Mouse (Mus musculus): Measurements from ENCODE around the gene Ppp2r3c. TPM values are rescaled to one million over a fixed set of nuclear protein-coding genes. Genes with fewer than 3 reads are reported as not detected.
A peak's percentile ranks its signal among the peaks of the same experiment; 100 is the strongest.

The Ppp2r3c gene
- polyA plus RNA-seq, 1 experiment from 2014 or later = 5.5 TPM

DNA sequence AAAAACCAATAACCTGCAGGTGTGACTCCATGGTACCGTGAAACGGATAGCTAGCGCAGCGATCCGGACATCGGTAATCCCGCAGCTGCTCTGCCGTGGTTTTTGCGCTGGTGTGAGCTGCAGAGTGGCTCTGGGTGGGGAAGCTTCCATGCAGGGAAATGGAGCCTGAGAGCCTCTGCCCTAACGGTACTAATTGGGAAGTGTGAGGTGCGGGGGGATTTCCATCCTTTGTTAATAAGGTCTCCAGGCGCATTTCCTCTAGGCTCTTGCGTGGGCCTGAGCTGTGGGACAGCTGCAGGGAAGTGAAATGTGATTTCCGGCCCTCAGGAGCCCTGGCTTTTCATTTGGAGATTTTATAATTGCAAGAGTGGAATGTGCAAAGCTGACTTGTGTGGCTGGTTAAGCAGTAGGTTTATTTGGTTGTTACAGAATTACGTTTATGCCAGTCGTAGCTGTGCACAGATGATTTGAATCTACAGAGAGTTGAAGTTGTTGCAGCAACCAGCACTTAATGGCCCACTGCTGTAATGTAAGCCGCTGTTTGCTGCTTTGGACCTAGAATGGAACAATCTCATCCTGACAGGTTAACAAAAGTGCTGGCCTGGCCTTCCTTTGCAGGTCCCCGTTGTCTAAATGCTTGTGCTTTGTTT is 19.0 kb upstream of the Ppp2r3c start:
- ATAC-seq (ENCODE audit: low read depth) = no peak
- H3K27me3 ChIP-seq (ENCODE audit: control insufficient read depth, insufficient read depth, low read depth, low read length) = peaks cover 3% of the 10 kb centered on the region
- no peak overlapping the region for H3K27ac ChIP-seq (ENCODE audit: low read length)
- no peak overlapping the region for H3K9ac ChIP-seq (ENCODE audit: low read depth, low read length)
- no peaks in the 10 kb centered on the region for H3K9me3 ChIP-seq (replicated peaks; ENCODE audit: control insufficient read depth, low read length)
- H3K36me3 ChIP-seq (ENCODE audit: control insufficient read depth, insufficient read depth) = no peaks in the 10 kb centered on the region
- H3K4me2 ChIP-seq (ENCODE audit: low read depth, low read length) = no peak overlapping the region
- H3K4me3 ChIP-seq (ENCODE audit: low read depth, low read length) = no peak overlapping the region
- H3K4me1 ChIP-seq (ENCODE audit: control insufficient read depth, low read depth, low read length) = no peaks in the 10 kb centered on the region
- 88% methylated on average over 18 of the region's 18 CpGs for WGBS (ENCODE audit: insufficient replicate concordance)

DNA sequence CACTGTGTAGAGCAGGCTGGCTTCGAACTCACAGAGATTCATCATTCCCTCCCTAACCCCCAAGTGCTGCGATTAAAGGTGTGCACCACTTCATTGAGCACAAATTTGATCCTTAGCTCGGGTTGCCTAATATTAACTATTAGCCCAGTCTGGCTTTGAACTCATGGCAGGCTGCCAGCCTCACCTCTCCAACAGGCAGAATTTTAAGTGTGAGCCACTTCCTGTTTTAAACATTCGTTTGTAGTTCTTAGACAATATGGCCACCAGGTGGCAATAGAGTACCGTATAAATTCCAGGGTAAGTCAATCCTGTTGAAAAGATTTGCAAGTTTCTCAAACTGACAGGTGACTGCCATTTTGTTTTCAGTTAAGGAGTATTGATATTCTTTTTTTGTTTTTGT is 12.4 kb upstream of the Ppp2r3c start:
- 33% methylated on average over 5 of the region's 5 CpGs for WGBS (ENCODE audit: insufficient replicate concordance)
- no peak for ATAC-seq (ENCODE audit: low read depth)
- H3K4me2 ChIP-seq (ENCODE audit: low read depth, low read length) = no peak overlapping the region
- H3K4me3 ChIP-seq (ENCODE audit: low read depth, low read length) = no peak overlapping the region
- H3K9me3 ChIP-seq (replicated peaks; ENCODE audit: control insufficient read depth, low read length) = no peaks in the 10 kb centered on the region
- H3K27ac ChIP-seq (ENCODE audit: low read length) = no peak overlapping the region
- no peaks in the 10 kb centered on the region; the same call in 1 of the 2 replicates for H3K27me3 ChIP-seq (ENCODE audit: control insufficient read depth, insufficient read depth, low read depth, low read length)
- no peaks in the 10 kb centered on the region for H3K36me3 ChIP-seq (ENCODE audit: control insufficient read depth, insufficient read depth)
- no peak overlapping the region for H3K9ac ChIP-seq (ENCODE audit: low read depth, low read length)
- no peaks in the 10 kb centered on the region for H3K4me1 ChIP-seq (ENCODE audit: control insufficient read depth, low read depth, low read length)

DNA sequence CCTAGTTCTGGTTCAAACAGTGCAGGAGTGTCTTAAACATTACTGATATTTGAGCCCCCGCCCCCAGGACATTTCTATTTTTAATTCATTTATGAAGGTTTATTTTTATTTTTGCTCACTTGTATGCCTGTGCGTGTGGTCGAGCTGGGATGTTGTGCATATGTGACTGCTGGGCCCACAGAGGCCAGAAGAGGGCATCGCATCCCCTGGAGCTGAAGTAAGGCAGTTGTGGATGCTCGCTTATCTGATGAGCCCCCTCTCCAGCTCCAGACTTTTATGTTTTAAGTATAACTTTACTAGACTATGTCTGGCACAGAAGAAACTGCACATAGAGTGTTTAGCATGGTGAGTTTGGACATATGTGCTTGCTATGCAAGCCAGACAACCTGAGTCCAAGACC is 11.1 kb upstream of the Ppp2r3c start:
- Histone ChIP-seq H3K4me1 (ENCODE audit: control insufficient read depth, low read depth, low read length) (no peaks in the 10 kb centered on the region), H3K4me2 (ENCODE audit: low read depth, low read length) (no peak overlapping the region), H3K9ac (ENCODE audit: low read depth, low read length) (no peak overlapping the region), H3K27me3 (ENCODE audit: control insufficient read depth, insufficient read depth, low read depth, low read length) (no peaks in the 10 kb centered on the region), H3K9me3 (replicated peaks; ENCODE audit: control insufficient read depth, low read length) (no peaks in the 10 kb centered on the region), H3K4me3 (ENCODE audit: low read depth, low read length) (no peak overlapping the region), H3K27ac (ENCODE audit: low read length) (no peak overlapping the region), H3K36me3 (ENCODE audit: control insufficient read depth, insufficient read depth) (no peaks in the 10 kb centered on the region)
- 78% methylated on average over 5 of the region's 5 CpGs for WGBS (ENCODE audit: insufficient replicate concordance)
- ATAC-seq (ENCODE audit: low read depth) = no peak

DNA sequence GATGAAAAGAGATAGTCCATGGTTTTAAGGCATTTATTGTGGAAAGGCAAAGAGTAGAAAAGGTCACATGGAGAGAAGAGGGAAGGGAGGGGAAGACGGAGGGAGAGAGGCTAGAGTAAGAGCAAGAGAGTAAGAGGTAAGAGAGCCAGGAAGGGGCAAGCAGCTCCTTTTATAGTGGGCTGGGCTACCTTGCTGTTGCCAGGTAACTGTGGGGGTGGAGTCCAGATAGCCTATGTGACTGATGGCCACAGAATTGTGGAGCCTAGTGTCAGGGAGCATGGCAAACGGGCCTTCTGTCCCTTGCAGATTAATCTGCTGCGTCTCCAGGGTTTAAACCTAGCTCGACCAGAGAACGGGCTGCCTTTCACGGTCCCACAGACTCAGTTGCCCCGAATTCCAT is 9.0 kb upstream of the Ppp2r3c start:
- H3K4me2 ChIP-seq (ENCODE audit: low read depth, low read length) = no peak overlapping the region
- H3K9ac ChIP-seq (ENCODE audit: low read depth, low read length) = no peak overlapping the region
- no peak for ATAC-seq (ENCODE audit: low read depth)
- no peaks in the 10 kb centered on the region for H3K4me1 ChIP-seq (ENCODE audit: control insufficient read depth, low read depth, low read length)
- H3K4me3 ChIP-seq (ENCODE audit: low read depth, low read length) = no peak overlapping the region
- 77% methylated on average over 7 of the region's 7 CpGs for WGBS (ENCODE audit: insufficient replicate concordance)
- no peaks in the 10 kb centered on the region for H3K27me3 ChIP-seq (ENCODE audit: control insufficient read depth, insufficient read depth, low read depth, low read length)
- no peak overlapping the region for H3K27ac ChIP-seq (ENCODE audit: low read length)
- H3K36me3 ChIP-seq (ENCODE audit: control insufficient read depth, insufficient read depth) = no peaks in the 10 kb centered on the region
- H3K9me3 ChIP-seq (replicated peaks; ENCODE audit: control insufficient read depth, low read length) = no peaks in the 10 kb centered on the region

DNA sequence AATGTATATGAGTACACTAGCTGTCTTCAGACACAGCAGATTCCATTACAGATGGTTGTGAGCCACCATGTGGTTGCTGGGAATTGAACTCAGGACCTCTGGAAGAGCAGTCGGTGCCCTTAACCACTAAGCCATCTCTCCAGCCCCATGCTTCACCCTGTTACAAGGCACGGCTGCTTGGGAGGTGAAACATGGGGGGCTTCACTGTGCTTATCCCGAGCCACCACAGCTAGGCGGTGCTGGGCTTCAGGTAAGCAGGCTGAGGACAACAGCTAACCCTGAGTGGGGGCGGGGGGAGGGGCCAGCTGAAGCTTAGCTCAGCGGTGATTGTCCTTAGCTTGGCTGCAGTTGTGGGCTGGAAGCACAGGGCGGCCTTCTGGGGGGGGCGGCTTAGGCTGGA is 6.7 kb upstream of the Ppp2r3c start:
- no peaks in the 10 kb centered on the region for H3K27me3 ChIP-seq (ENCODE audit: control insufficient read depth, insufficient read depth, low read depth, low read length)
- WGBS (ENCODE audit: insufficient replicate concordance) = 73% methylated on average over 8 of the region's 8 CpGs
- no peaks in the 10 kb centered on the region for H3K9me3 ChIP-seq (replicated peaks; ENCODE audit: control insufficient read depth, low read length)
- no peak overlapping the region for H3K4me3 ChIP-seq (ENCODE audit: low read depth, low read length)
- H3K36me3 ChIP-seq (ENCODE audit: control insufficient read depth, insufficient read depth) = peaks cover 4% of the 10 kb centered on the region
- H3K4me2 ChIP-seq (ENCODE audit: low read depth, low read length) = no peak overlapping the region
- no peak for ATAC-seq (ENCODE audit: low read depth)
- no peak overlapping the region for H3K27ac ChIP-seq (ENCODE audit: low read length)
- no peak overlapping the region for H3K9ac ChIP-seq (ENCODE audit: low read depth, low read length)
- H3K4me1 ChIP-seq (ENCODE audit: control insufficient read depth, low read depth, low read length) = no peaks in the 10 kb centered on the region

DNA sequence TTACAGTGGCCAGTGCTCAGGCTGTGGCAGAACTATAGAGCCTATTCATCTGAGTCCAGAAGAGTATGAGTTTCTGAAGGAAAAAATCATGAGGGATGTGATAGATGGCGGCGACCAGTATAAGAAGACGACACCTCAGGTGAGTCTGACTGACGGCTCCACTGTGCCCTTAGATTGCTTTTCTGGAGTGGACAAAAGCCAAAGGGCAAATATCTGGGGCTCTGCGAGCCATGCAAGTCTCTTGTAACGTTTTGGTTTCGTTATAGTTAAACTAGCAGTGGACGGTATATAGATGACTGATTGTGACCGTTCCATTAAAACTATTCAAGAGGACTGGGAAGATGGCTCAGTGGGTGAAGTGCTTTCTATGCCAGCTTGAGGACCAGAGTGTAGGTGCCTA is 5.9 kb upstream of the Ppp2r3c start:
- WGBS (ENCODE audit: insufficient replicate concordance) = 80% methylated on average over 9 of the region's 9 CpGs

DNA sequence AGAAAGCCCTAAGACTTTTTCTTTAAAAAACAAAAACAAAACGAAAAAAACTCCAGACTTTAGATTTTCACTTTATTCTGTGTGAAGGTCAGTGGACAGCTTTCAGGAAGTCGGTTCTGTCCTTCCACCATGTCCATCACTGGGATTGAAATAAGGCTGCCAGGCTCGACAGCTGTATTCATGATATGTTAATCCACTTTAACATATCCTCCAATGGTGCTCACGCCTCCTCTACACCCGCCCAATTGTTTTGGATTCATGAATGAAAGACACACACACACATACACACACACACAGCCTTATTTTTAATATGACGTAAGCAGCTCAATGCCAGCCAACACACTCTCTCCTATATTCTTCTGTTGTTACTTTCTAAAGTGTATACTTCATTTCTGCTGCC is 4.8 kb upstream of the Ppp2r3c start:
- no peak overlapping the region for H3K4me2 ChIP-seq (ENCODE audit: low read depth, low read length)
- no peak for ATAC-seq (ENCODE audit: low read depth)
- no peak overlapping the region for H3K27ac ChIP-seq (ENCODE audit: low read length)
- no peaks in the 10 kb centered on the region for H3K9me3 ChIP-seq (replicated peaks; ENCODE audit: control insufficient read depth, low read length)
- H3K9ac ChIP-seq (ENCODE audit: low read depth, low read length) = no peak overlapping the region
- peaks cover 4% of the 10 kb centered on the region for H3K36me3 ChIP-seq (ENCODE audit: control insufficient read depth, insufficient read depth)
- peaks cover 8% of the 10 kb centered on the region; the same call in 1 of the 2 replicates for H3K4me1 ChIP-seq (ENCODE audit: control insufficient read depth, low read depth, low read length)
- WGBS (ENCODE audit: insufficient replicate concordance) = 71% methylated on average over 6 of the region's 6 CpGs
- H3K27me3 ChIP-seq (ENCODE audit: control insufficient read depth, insufficient read depth, low read depth, low read length) = no peaks in the 10 kb centered on the region
- no peak overlapping the region for H3K4me3 ChIP-seq (ENCODE audit: low read depth, low read length)

More for the DNA sequence above, 5.9 kb upstream of the Ppp2r3c start:
- Histone ChIP-seq H3K36me3 (ENCODE audit: control insufficient read depth, insufficient read depth) (peaks cover 4% of the 10 kb centered on the region), H3K9me3 (replicated peaks; ENCODE audit: control insufficient read depth, low read length) (no peaks in the 10 kb centered on the region), H3K27ac (ENCODE audit: low read length) (no peak overlapping the region), H3K4me1 (ENCODE audit: control insufficient read depth, low read depth, low read length) (peaks cover 3% of the 10 kb centered on the region; the same call in 1 of the 2 replicates), H3K4me3 (ENCODE audit: low read depth, low read length) (no peak overlapping the region), H3K27me3 (ENCODE audit: control insufficient read depth, insufficient read depth, low read depth, low read length) (no peaks in the 10 kb centered on the region), H3K4me2 (ENCODE audit: low read depth, low read length) (no peak overlapping the region), H3K9ac (ENCODE audit: low read depth, low read length) (no peak overlapping the region)
- no peak for ATAC-seq (ENCODE audit: low read depth)

DNA sequence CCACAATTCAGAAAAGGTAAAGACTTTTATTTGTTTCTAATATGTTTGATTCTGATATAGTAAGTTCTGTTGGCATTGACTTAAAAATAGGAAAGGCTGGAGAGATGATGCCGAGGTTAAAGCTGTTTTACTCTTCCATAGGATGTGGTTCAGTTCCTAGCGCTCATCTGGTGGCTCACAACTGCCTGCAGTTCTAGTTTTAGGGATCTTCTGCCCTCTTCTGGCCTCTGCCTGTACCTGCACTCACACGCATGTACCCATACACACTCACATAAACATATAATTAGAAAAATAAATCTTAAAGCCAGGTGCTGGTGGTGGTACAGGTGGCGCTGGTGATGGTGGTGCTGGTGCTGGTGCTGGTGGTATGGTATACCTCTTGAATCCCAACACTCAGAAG is 3.6 kb upstream of the Ppp2r3c start:
- peaks cover 4% of the 10 kb centered on the region for H3K36me3 ChIP-seq (ENCODE audit: control insufficient read depth, insufficient read depth)
- ATAC-seq (ENCODE audit: low read depth) = no peak
- no peaks in the 10 kb centered on the region for H3K9me3 ChIP-seq (replicated peaks; ENCODE audit: control insufficient read depth, low read length)
- peaks cover 9% of the 10 kb centered on the region; the same call in 1 of the 2 replicates for H3K4me1 ChIP-seq (ENCODE audit: control insufficient read depth, low read depth, low read length)
- no peak overlapping the region for H3K27ac ChIP-seq (ENCODE audit: low read length)
- H3K27me3 ChIP-seq (ENCODE audit: control insufficient read depth, insufficient read depth, low read depth, low read length) = no peaks in the 10 kb centered on the region
- H3K4me2 ChIP-seq (ENCODE audit: low read depth, low read length) = no peak overlapping the region
- no peak overlapping the region for H3K4me3 ChIP-seq (ENCODE audit: low read depth, low read length)
- 86% methylated on average over 4 of the region's 4 CpGs for WGBS (ENCODE audit: insufficient replicate concordance)
- no peak overlapping the region for H3K9ac ChIP-seq (ENCODE audit: low read depth, low read length)

DNA sequence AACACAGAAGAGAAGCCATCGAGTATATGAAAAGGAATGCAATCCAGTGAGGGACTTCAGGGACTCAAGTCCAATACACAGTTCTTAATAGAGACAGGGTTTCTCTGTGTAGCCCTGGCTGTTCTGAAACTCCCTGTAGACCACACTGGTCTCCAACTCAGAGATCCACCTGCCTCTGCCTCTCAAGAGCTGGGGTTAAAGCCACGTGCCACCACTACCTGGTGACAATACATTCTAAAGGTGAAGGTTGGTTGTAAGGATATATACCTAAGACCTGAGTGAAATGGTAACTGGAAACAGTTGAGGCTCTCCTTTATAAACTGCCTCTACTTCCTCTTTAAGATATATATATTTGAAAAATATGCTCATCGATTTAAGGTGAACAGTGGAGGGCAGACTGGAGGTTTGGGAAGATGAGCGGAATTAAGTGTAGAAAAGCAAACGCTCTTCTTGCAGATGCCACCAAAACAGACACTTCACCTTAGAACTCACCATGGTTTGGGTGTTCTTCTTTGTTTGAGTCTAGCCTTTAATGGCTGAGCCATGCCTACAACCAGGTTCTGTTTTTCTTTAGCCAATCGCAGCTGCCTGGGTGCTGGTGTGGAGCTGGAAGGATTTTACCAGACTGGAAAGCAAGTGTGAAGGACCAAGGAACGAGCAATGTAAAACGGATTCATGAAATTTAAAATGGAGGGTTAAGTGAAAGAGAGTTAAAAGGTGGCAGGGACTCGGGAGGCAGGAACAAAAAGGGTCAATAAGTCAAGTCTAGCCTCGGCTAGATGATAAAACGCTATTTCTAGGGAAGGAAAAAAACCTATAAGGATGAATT is 1.1 kb downstream of the Ppp2r3c start:
- Histone ChIP-seq H3K27ac (ENCODE audit: low read length) (peak overlapping the region; percentile 97), H3K9me3 (replicated peaks; ENCODE audit: control insufficient read depth, low read length) (no peaks in the 10 kb centered on the region), H3K27me3 (ENCODE audit: control insufficient read depth, insufficient read depth, low read depth, low read length) (no peaks in the 10 kb centered on the region), H3K9ac (ENCODE audit: low read depth, low read length) (peak overlapping the region; percentile 83), H3K4me3 (ENCODE audit: low read depth, low read length) (peak overlapping the region; percentile 74), H3K36me3 (ENCODE audit: control insufficient read depth, insufficient read depth) (peaks cover 17% of the 10 kb centered on the region), H3K4me2 (ENCODE audit: low read depth, low read length) (peak overlapping the region; percentile 76), H3K4me1 (ENCODE audit: control insufficient read depth, low read depth, low read length) (peaks cover 17% of the 10 kb centered on the region)
- 21% methylated on average over 11 of the region's 11 CpGs for WGBS (ENCODE audit: insufficient replicate concordance)
- ATAC-seq (ENCODE audit: low read depth) = no peak

Measured in liver, embryonic 16.5 days (tissue).